Mouse (Mus musculus) gastrocnemius, adult 2 months (tissue): ENCODE measurements around the gene Gls. TPM values are rescaled to one million over a fixed set of nuclear protein-coding genes. Genes with fewer than 3 reads are reported as not detected.

ENCODE experiments used
- DNase-seq: peaks from one replicate; pipeline ENCODE4 v3.0.0; 2022
- H3K27ac ChIP-seq: fragments of 200-600 bp; 2 replicates; pipeline ENCODE4 v1.8.1; 2022; ENCODE audit warnings: mild to moderate bottlenecking
- H3K4me3 ChIP-seq: fragments of 200-600 bp; 2 replicates; pipeline ENCODE4 v1.8.1; 2022; ENCODE audit warnings: mild to moderate bottlenecking, moderate library complexity
- CTCF ChIP-seq: fragments of 200-600 bp; IDR thresholded peaks from 2 replicates; pipeline ENCODE4 v1.8.1; 2022; ENCODE audit warnings: antibody characterized with exemption, mild to moderate bottlenecking, moderate library complexity
- intact Hi-C: fragments of 180-260 bp; cut with DNase I; formaldehyde crosslinking; loops from one replicate; pipeline ENCODE4 v1.15.1; 2025
- total RNA-seq, 2 experiments: library from RNA; stranded (reverse); gene quantifications; 2 replicates each; pipeline ENCODE4 v1.2.3; 2021

Gene Gls
- total RNA-seq, 2 experiments from 2014 or later: 57.3 to 88.0 TPM

DNA sequence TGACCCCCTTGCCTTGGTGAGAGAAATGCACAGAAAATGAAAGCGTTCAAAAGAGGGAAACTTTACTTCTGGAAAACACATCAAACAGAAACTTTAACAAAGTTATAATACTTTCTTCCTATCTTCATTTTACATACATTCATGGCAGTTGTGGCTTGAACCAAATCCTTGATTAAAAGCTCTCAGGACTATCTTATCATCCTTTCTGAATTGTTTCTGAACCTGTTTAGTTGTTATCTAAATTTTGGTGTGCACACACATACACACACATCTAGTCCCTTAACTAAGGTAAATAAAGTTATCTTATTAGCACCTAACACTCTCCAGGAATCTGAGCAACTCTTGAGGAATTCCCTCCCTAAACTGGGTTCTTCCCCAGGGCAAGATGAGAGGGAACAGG is 2.6 kb downstream of the Gls start:
- H3K27ac ChIP-seq: peak overlapping the region; percentile 97; the same call in 1 of the 2 replicates
- H3K4me3 ChIP-seq: peak overlapping the region; percentile 99
- intact Hi-C loops: loop anchor here (5.0 kb wide), 2 partner anchors 48 to 113 kb away; partner anchors contain the start of gene Stat1
- TF ChIP-seq CTCF: no peak
- DNase-seq: no peak

DNA sequence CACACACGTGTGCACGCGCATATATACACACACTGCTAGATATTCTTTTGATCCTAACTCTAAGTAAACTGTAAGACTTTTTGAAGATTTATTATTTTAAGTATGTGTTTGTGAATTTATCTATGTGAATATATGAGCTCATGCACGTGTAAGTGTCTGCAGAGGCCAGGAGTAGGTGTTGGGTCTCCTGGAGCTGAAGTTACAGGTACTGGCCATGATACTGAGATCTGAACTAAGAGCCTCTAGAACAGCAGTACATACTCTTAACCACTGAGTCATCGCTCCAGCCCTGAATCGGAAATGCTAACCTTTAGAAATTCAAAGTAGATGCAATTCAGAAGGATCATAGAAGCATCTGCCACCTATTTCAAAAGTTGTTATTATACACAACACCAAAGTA is 4.9 kb downstream of the Gls start:
- H3K4me3 ChIP-seq: no peak overlapping the region
- no peak for DNase-seq
- intact Hi-C loops: no loop called here
- TF ChIP-seq CTCF: no peak
- H3K27ac ChIP-seq: 0 out of 2 replicates have a peak overlapping the region, but pooled peaks have one; percentile 2

DNA sequence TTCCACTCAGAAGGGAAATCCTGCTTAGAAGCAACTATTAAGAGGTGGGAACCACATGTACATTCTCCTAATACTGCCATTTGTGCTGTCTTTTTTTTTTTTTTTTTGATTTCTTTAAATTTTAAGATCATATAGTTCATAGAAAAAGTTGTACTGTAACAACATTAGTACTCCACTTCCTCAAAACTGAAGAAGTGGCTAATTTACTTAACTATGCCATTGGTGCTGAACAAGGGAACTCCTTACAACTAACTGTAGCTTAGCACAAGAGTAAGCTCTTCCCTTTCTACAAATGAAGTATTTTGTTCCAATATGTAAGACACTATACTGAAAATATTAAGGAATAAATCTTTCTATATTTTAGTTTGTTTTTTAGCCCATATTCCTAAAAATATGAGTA is 6.6 kb downstream of the Gls start:
- DNase-seq: no peak
- no peak overlapping the region for H3K4me3 ChIP-seq
- H3K27ac ChIP-seq: no peak overlapping the region
- no peak for TF ChIP-seq CTCF
- intact Hi-C loops: no loop called here

DNA sequence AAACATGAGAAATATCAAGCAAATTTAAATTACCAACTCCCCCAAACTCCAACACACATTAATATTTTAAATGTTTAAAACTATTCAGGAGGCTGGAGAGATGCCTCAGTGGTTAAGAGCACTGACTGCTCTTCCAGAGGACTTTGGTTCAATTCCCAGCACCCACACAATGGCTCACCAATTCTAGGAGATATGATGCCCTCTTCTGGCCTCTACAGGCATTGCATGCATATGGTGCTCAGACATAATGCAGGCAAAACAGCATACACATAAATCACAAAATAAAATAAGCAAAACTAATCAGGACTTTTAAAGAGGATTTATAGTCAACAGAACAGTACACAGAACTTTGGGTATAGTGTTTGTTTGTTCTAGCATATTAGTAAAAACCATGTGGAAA is 16.3 kb downstream of the Gls start:
- H3K4me3 ChIP-seq: no peak overlapping the region
- DNase-seq: no peak
- H3K27ac ChIP-seq: no peak overlapping the region
- peak; percentile 45 for TF ChIP-seq CTCF
- intact Hi-C loops: no loop called here

DNA sequence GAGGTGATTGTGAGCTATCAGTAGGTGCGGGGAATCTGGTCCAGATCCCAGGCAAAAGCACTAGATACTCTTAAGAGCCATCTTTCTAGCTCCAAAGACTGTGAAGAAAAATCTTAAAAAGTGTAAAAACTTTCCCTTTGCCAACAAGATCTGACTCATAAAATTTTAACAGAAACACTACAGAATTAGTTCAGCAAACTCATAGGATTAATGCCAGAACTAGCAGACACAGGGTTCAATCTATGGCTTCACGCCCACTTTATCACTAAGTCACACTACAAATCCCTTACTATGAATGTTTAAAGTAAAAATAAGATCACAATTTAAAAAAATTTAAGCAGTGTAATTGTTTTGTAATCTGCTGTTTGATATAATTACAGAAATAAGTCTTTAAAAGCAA is 50.0 kb downstream of the Gls start:
- Histone ChIP-seq H3K27ac (peak overlapping the region; percentile 85), H3K4me3 (no peak overlapping the region)
- TF ChIP-seq CTCF: no peak
- intact Hi-C loops: loop anchor here (5.0 kb wide), 1 partner anchor 49 kb away; the partner anchor contains the start of gene Gls
- no peak for DNase-seq

DNA sequence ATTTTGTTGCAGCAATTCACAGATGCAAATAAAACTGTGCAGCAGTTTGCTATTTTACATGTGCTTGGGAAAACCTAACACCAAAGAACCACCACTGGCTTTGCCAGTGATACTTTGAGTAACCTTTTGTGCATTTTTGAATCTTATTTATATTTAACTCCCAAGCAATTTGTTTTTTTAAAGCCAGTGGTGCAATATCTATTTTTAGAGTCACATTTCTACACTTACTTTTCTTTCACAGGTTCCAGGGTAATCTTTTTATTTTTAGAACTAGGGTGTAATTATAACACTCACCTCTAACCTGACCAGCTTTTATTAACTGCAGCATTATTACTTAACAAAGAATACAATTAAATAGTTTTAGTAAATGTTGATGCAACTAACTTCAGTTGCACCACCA is 51.0 kb downstream of the Gls start:
- Histone ChIP-seq H3K27ac (peak overlapping the region; percentile 85), H3K4me3 (0 out of 2 replicates have a peak overlapping the region, but pooled peaks have one; percentile 4)
- intact Hi-C loops: loop anchor here (2.0 to 5.0 kb wide), 2 partner anchors 33 to 50 kb away; partner anchors contain the start of gene Gls
- no peak for DNase-seq
- no peak for TF ChIP-seq CTCF

DNA sequence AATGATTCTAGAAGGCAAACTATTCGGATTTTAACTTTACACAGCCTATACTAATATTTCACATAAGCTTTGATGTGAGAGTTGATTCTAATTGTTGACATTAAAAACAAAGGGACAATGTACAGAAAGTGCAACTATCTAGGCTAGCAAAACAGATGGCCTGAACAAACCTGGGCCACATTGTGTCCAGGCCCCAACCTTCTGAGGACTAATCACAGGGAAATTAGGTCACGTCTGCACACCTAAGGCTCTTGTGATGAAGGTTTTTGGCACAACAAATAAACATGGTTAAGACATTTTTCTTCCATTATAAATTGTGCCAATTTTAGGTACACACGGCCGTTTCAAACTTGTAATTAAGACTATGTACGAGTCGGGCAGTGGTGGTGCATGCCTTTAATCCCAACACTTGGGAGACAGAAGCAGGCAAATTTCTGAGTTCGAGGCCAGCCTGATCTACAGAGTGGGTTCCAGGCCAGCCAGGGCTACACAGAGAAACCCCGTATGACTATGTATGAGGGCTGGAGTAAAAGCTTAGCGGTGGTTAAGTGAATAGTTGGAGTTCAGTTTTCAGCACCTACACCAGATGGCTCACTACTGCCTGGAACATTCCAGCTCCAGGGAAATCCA is 53.0 kb downstream of the Gls start:
- DNase-seq: no peak
- Histone ChIP-seq H3K4me3 (no peak overlapping the region), H3K27ac (peak overlapping the region; percentile 85)
- intact Hi-C loops: loop anchor here (2.0 to 5.0 kb wide), 2 partner anchors 31 to 52 kb away; partner anchors contain the start of gene Gls
- TF ChIP-seq CTCF: no peak

DNA sequence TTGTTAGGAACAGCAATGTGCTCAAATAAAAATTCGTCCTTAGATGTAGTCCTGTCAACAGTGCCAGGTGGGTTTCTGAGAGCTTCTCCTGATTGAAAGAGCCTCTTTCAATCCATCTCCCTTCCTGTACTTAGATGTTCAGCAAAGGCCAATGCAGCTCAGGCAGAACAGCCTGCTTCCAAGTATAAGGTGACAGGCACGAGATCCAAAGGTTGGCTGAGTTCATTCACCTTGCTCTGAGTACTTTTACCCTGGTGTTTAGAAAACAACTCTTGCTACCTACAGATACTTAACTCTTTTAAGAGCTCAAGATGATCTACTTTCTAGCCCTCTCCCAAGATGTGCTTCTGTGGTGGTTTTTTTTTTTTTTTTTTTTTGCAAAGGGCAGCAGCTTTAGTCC is 56.0 kb downstream of the Gls start:
- peak overlapping the region; percentile 71 for H3K27ac ChIP-seq
- H3K4me3 ChIP-seq: no peak overlapping the region
- peak; percentile 34 for DNase-seq
- intact Hi-C loops: no loop called here
- TF ChIP-seq CTCF: no peak

DNA sequence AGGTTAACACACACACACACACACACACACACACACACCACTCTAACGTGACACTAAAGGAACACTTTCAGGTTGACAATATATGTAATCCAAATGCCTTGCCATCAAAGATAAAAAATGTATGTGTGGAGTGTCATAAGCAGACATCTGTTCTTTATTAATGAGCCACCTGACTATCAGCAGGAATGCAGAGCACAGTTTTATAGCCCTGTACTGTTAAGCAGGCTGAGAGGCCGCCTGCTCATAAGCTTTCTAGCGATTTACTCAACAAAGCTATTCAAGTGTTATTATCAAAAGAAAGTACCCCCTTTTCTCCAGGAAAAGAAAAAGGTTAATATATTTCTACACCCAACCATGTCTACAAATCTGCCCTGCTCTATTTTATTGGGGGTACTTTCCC is 57.0 kb downstream of the Gls start:
- no peak for DNase-seq
- intact Hi-C loops: no loop called here
- no peak for TF ChIP-seq CTCF
- peak overlapping the region; percentile 71 for H3K27ac ChIP-seq
- H3K4me3 ChIP-seq: no peak overlapping the region

DNA sequence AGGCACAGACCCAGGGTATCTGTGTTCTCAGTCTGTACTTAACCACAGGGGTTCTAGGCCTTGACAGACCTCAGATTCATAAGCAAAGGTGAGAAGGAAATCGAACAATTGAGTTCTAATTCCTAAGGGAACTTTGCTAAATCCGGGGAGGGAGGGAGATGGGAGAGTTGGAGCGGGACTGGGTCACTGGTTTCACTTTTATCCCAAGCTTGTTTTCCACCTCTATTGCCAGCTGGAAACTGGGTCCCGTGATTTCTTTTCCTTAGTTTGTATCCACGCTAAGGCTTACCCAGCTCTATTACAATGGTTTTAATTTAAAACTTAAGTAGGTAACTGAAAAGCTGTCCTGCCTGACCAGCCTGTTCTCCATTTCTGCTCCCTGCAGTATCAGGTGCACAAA is 57.7 kb downstream of the Gls start:
- intact Hi-C loops: no loop called here
- DNase-seq: no peak
- TF ChIP-seq CTCF: no peak
- peak overlapping the region; percentile 52 for H3K4me3 ChIP-seq
- peak overlapping the region; percentile 71 for H3K27ac ChIP-seq

DNA sequence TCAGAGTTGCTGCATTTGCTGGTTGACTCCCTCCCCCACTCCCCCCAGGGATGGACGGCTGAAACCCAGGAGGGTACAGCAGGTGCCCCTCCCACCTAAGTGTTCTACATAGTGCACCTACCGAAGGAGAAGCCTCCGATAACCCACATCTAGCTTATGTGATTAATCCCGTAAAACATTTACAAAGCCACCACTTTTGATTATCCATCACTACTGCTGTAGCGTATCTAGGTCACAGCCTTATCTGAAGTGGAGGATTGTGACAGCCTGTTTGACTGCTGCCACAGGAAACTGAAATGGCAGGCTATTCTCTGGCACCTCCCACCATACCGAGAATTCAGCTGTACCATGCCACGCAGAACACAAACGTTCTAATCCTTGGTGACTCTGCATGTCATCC is 61.8 kb downstream of the Gls start:
- intact Hi-C loops: no loop called here
- no peak for TF ChIP-seq CTCF
- H3K27ac ChIP-seq: no peak overlapping the region
- DNase-seq: no peak
- H3K4me3 ChIP-seq: no peak overlapping the region

DNA sequence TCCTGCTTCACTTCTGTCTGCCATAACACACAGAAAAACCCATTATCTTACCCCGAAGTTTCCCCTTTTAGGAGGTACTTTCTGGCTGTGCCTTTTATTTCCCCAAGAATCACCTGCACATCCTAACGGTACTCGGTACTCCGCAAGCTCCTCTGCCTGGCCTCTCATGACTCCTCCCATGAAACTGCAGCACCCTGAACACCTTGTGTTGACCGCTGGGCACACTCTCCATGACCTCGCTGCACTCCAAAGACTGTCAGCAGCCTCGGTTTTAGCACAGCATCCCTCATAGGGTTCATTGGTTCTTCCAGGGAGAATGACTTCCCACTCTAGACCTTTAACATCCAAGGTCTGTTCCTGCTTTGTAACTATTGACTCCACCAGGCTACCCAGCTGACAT is 62.3 kb downstream of the Gls start:
- no peak for TF ChIP-seq CTCF
- DNase-seq: no peak
- Histone ChIP-seq H3K27ac (no peak overlapping the region), H3K4me3 (no peak overlapping the region)
- intact Hi-C loops: no loop called here

DNA sequence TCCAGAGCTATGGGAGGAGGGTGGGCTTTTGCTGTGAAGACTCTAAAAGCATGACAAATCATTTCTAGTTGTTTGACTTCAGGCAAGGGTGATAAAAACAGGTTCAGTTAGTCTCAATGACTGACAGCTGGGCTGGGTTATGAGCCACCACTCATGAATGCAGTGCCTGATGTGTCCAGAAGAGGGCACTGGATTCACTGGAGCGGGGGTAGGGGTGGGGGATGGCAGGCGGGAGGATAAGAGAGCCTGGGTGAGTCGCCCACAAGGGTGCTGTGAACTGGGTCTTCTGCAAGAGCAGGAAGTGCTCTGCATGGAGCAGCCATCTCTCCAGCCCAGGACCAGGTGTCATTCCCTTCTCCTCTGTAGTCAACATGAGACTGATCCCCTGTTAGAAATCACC is 63.0 kb downstream of the Gls start:
- peak; percentile 68 for TF ChIP-seq CTCF
- DNase-seq: peak; percentile 58
- Histone ChIP-seq H3K4me3 (no peak overlapping the region), H3K27ac (peak overlapping the region; percentile 31; the same call in 1 of the 2 replicates)
- intact Hi-C loops: no loop called here

DNA sequence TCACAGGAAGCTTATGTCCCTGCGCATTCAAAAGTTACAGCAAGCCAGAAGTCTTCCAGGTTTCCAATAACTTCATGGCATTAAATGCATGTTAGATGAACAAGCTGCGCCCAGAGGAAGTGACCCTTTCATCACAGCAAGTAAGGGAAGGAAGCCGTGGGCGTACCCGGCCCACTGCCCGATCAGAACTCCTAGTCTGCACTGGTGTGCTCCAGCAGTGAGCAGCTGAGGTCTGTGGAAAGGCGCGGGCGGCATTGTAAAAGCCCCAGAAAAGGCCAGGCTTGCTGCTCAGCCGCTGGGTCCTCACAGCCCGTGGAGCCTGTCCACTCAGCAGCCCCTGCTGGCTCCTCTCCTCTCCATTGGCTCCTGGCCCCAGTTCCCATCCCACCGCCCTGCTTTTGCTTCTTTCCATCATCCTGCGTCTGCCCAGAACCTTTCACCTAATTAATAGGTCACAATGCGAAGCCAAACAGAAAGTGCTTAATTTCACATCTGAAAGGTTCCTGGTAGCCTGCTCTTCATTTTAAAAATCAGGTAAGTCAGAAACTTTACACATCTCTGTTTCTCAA is 66.3 kb downstream of the Gls start:
- Histone ChIP-seq H3K27ac (peak overlapping the region; percentile 61), H3K4me3 (peak overlapping the region; percentile 54)
- TF ChIP-seq CTCF: no peak
- intact Hi-C loops: no loop called here
- no peak for DNase-seq
